Mouse (Mus musculus) intestine, embryonic 16.5 days (tissue): Measurements from ENCODE around the gene Unc93b1. TPM values are rescaled to one million over a fixed set of nuclear protein-coding genes. Genes with fewer than 3 reads are reported as not detected.

Experiments
- ATAC-seq: fragments of 200-750 bp; cut with Nextera tagmentation; 2 replicates; pipeline ENCODE4 v1.8.0; 2017; ENCODE audit warnings: moderate TSS enrichment, moderate library complexity
- H3K27ac ChIP-seq: fragments of 300-500 bp; sonication (generic); 2 replicates; pipeline ENCODE4 v1.5.1; 2014; ENCODE audit warnings: mild to moderate bottlenecking, low read length
- H3K27me3 ChIP-seq: fragments of 300-500 bp; sonication (generic); replicated peaks from 2 replicates; pipeline ENCODE4 v1.6.1; 2014; ENCODE audit warnings: low read length, control low read depth, mixed read lengths; ENCODE audit not compliant: control insufficient read depth, insufficient read depth
- H3K36me3 ChIP-seq: fragments of 300-500 bp; sonication (generic); 2 replicates; pipeline ENCODE4 v1.6.1; 2014; ENCODE audit warnings: low read length, control low read depth; ENCODE audit not compliant: control insufficient read depth, insufficient read depth
- H3K4me1 ChIP-seq: fragments of 300-500 bp; sonication (generic); 2 replicates; pipeline ENCODE4 v1.6.1; 2014; ENCODE audit warnings: low read length, control low read depth, mixed read lengths; ENCODE audit not compliant: control insufficient read depth, insufficient read depth
- H3K4me2 ChIP-seq: fragments of 300-500 bp; sonication (generic); 2 replicates; pipeline ENCODE4 v1.6.1; 2014; ENCODE audit warnings: low read depth, low read length, control low read depth
- H3K4me3 ChIP-seq: fragments of 300-500 bp; sonication (generic); 2 replicates; pipeline ENCODE4 v1.5.1; 2014; ENCODE audit warnings: mild to moderate bottlenecking, low read length
- H3K9ac ChIP-seq: fragments of 300-500 bp; sonication (generic); 2 replicates; pipeline ENCODE4 v1.6.1; 2014; ENCODE audit warnings: low read depth, low read length
- H3K9me3 ChIP-seq: fragments of 300-500 bp; sonication (generic); 2 replicates; pipeline ENCODE4 v1.6.1; 2016; ENCODE audit warnings: low read length, control low read depth; ENCODE audit not compliant: control insufficient read depth
- WGBS: fragments of 180-500 bp; shearing (Covaris S2); extraction: QIAGEN DNeasy Blood & Tissue Kit; methylation state at CpG from one replicate; pipeline ENCODE4 v1.1.7; 2014; 5-methylcytosine and 5-hydroxymethylcytosine counted together
- polyA plus RNA-seq: library from polyadenylated mRNA; unstranded; fragments of >200 nt; fragmentation: Nextera tagmentation; extraction: Ambion mirVana; gene quantifications from 2 replicates; pipeline ENCODE4 v1.2.1, GENCODE M21; 2015

The Unc93b1 gene
- polyA plus RNA-seq, 1 experiment from 2014 or later: 27.0 TPM

DNA sequence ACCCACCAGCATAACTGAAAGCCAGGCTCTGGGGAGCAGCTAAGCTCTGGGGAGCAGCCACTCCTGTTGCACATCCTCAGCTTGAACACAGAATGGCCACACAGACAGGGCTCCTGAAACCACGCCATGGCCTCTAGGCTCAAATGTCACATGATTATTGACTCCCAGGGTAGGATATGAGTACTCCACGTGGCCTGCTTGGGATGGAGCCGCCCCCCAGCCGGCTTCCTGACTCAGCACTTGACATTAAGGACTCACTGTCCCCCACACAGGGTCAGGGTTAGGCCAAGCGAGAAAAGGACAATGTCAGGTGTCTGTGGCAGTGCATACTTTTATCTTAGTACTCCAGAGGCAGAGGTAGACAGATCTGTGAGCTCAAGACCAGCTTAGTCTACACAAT lies 24.8 kb upstream of the Unc93b1 start:
- H3K27me3 ChIP-seq: no peaks in the 10 kb centered on the region
- 77% methylated on average over 5 of the region's 5 CpGs for WGBS
- H3K4me2 ChIP-seq: no peak overlapping the region
- ATAC-seq: no peak
- no peak overlapping the region for H3K9ac ChIP-seq
- H3K36me3 ChIP-seq: peaks cover 8% of the 10 kb centered on the region; the same call in 1 of the 2 replicates
- no peak overlapping the region for H3K4me3 ChIP-seq
- no peak overlapping the region for H3K27ac ChIP-seq
- no peaks in the 10 kb centered on the region for H3K9me3 ChIP-seq
- peaks cover 23% of the 10 kb centered on the region for H3K4me1 ChIP-seq

- Histone ChIP-seq H3K27ac (peak within 1 kb of the TSS; percentile 87), H3K4me2 (peak within 1 kb of the TSS; percentile 81), H3K36me3 (peaks cover 8% of the 10 kb centered on the region; the same call in 1 of the 2 replicates), H3K4me1 (peaks cover 12% of the 10 kb centered on the region), H3K9me3 (no peaks in the 10 kb centered on the region), H3K4me3 (peak within 1 kb of the TSS; percentile 75), H3K9ac (peak within 1 kb of the TSS; percentile 81), H3K27me3 (no peaks in the 10 kb centered on the region)
- WGBS: under 1% methylated on average over 43 of the region's 43 CpGs
- peak; percentile 98 for ATAC-seq
Measured at GRCm38 (mm10) chr19:3912337-3913204, 22.4 kb upstream of the Unc93b1 start, which contains the start of gene Ndufs8. Gene Ndufs8 (minus strand): TSS chr19:3912774.

GRCm38 (mm10) chr19:3913692-3914091 lies 21.3 kb upstream of the Unc93b1 start:
- peak overlapping the region; percentile 74 for H3K9ac ChIP-seq
- 86% methylated on average over 8 of the region's 8 CpGs for WGBS
- H3K27ac ChIP-seq: 0 out of 2 replicates have a peak overlapping the region, but pooled peaks have one; percentile 31
- peak overlapping the region; percentile 75 for H3K4me3 ChIP-seq
- peaks cover 5% of the 10 kb centered on the region; the same call in 1 of the 2 replicates for H3K36me3 ChIP-seq
- no peaks in the 10 kb centered on the region for H3K9me3 ChIP-seq
- peaks cover 4% of the 10 kb centered on the region for H3K4me1 ChIP-seq
- no peaks in the 10 kb centered on the region for H3K27me3 ChIP-seq
- no peak for ATAC-seq
- peak overlapping the region; percentile 55 for H3K4me2 ChIP-seq

- H3K27ac ChIP-seq: no peak overlapping the region
- no peak for ATAC-seq
- H3K4me1 ChIP-seq: peaks cover 4% of the 10 kb centered on the region
- WGBS: 86% methylated on average over 5 of the region's 5 CpGs
- no peaks in the 10 kb centered on the region for H3K9me3 ChIP-seq
- H3K9ac ChIP-seq: no peak overlapping the region
- no peak overlapping the region for H3K4me3 ChIP-seq
- H3K4me2 ChIP-seq: no peak overlapping the region
- H3K36me3 ChIP-seq: 0 out of 2 replicates have a peak, but pooled peaks cover 2% of the 10 kb centered on the region
- H3K27me3 ChIP-seq: no peaks in the 10 kb centered on the region
Measured at GRCm38 (mm10) chr19:3914535-3914934, 20.5 kb upstream of the Unc93b1 start.

GRCm38 (mm10) chr19:3916727-3917126 lies 18.3 kb upstream of the Unc93b1 start:
- Histone ChIP-seq H3K36me3 (no peaks in the 10 kb centered on the region), H3K4me2 (no peak overlapping the region), H3K9ac (no peak overlapping the region), H3K27ac (no peak overlapping the region), H3K9me3 (no peaks in the 10 kb centered on the region), H3K4me3 (no peak overlapping the region), H3K4me1 (peaks cover 4% of the 10 kb centered on the region), H3K27me3 (no peaks in the 10 kb centered on the region)
- 73% methylated on average over 11 of the region's 11 CpGs for WGBS
- no peak for ATAC-seq

DNA sequence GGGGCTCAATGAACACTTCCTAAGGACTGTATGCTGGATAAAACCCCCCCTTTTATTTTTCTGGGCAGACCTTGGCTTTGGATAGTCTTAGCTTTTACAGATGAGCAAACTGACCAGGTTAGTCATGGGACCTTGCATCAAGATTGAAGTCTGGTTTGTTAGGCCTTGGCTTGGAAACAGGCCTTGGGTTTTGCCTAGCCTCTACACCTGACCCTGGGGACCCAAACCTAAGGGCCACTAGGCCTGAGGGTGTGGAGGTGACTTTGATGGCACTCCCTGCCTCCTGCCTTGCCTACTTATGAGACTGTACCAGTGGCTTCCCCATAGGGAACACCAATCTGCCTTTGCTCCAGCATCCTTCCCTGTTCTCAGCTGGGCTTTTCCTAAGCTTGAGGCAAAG lies 15.1 kb upstream of the Unc93b1 start:
- Histone ChIP-seq H3K36me3 (no peaks in the 10 kb centered on the region), H3K4me2 (no peak overlapping the region), H3K9ac (no peak overlapping the region), H3K27ac (no peak overlapping the region), H3K4me3 (no peak overlapping the region), H3K27me3 (no peaks in the 10 kb centered on the region), H3K9me3 (no peaks in the 10 kb centered on the region), H3K4me1 (peaks cover 9% of the 10 kb centered on the region; the same call in 1 of the 2 replicates)
- ATAC-seq: no peak

- Histone ChIP-seq H3K9me3 (no peaks in the 10 kb centered on the region), H3K9ac (no peak overlapping the region), H3K4me1 (peaks cover 9% of the 10 kb centered on the region; the same call in 1 of the 2 replicates), H3K4me2 (no peak overlapping the region), H3K27ac (no peak overlapping the region), H3K27me3 (no peaks in the 10 kb centered on the region), H3K36me3 (no peaks in the 10 kb centered on the region), H3K4me3 (no peak overlapping the region)
- 52% methylated on average over 10 of the region's 10 CpGs for WGBS
- ATAC-seq: peak; percentile 38; the same call in 1 of the 2 replicates
Measured at GRCm38 (mm10) chr19:3922661-3923371, 12.2 kb upstream of the Unc93b1 start.

GRCm38 (mm10) chr19:3923586-3923985 lies 11.4 kb upstream of the Unc93b1 start:
- Histone ChIP-seq H3K36me3 (no peaks in the 10 kb centered on the region), H3K4me3 (no peak overlapping the region), H3K4me1 (peaks cover 9% of the 10 kb centered on the region; the same call in 1 of the 2 replicates), H3K27me3 (no peaks in the 10 kb centered on the region), H3K9ac (no peak overlapping the region), H3K9me3 (no peaks in the 10 kb centered on the region), H3K4me2 (no peak overlapping the region), H3K27ac (peak overlapping the region; percentile 1)
- ATAC-seq: 0 out of 2 replicates have a peak, but pooled peaks have one; percentile 14
- WGBS: 56% methylated on average over 13 of the region's 13 CpGs

GRCm38 (mm10) chr19:3924190-3924589 lies 10.8 kb upstream of the Unc93b1 start:
- ATAC-seq: no peak
- 75% methylated on average over 8 of the region's 8 CpGs for WGBS

More at GRCm38 (mm10) chr19:3924190-3924589, 10.8 kb upstream of the Unc93b1 start:
- no peaks in the 10 kb centered on the region for H3K36me3 ChIP-seq
- no peaks in the 10 kb centered on the region for H3K9me3 ChIP-seq
- H3K4me3 ChIP-seq: no peak overlapping the region
- peak overlapping the region; percentile 1 for H3K27ac ChIP-seq
- H3K9ac ChIP-seq: no peak overlapping the region
- H3K27me3 ChIP-seq: no peaks in the 10 kb centered on the region
- H3K4me2 ChIP-seq: no peak overlapping the region
- peaks cover 9% of the 10 kb centered on the region for H3K4me1 ChIP-seq
